Mouse (Mus musculus): ENCODE measurements around the gene Ctbs. TPM values are rescaled to one million over a fixed set of nuclear protein-coding genes. Genes with fewer than 3 reads are reported as not detected.

Ctbs gene
- total RNA-seq (2021): 1 to 10 TPM; 9.0 to 9.1 TPM
- long read RNA-seq, experiment 1, partial matches to known transcripts: 0 of 1 reads
- long read RNA-seq, experiment 1, other reads (novel, unspliced or antisense): 1 of 1 reads
- long read RNA-seq, experiment 2, partial matches to known transcripts: 0 of 3 reads
- long read RNA-seq, experiment 2, other reads (novel, unspliced or antisense): 3 of 3 reads

DNA sequence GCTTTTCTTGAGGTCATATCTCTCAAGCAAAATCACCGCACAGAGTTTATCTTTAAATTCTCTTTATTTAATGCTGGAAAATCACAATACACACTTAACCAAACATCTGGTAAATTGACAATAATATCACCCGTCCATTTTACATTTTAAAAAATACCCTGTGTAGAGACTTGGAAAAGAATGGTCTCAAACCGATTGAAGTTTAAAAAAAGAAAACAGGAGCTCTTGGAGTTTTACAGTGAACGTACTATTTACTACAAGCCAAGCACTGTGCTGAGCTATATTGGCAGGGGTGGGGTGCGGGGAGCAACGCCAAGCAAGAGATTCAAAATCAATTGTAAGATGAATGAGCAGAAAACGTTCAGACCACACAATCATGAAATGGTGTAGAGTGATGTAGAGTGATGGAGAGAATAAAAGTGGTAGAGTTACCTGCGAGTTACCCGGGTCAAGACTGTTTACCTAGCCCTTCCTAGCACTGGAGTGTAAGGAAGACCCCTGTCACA lies at the start of gene Ctbs:
TSS of gene Ctbs (plus strand) at position 51 of the 506 bp plus-strand sequence.
- no peak for DNase-seq (ENCODE audit: low spot score in 2 of 2)
- H3K4me3 ChIP-seq: peak within 1 kb of the TSS; percentile 85
- TF ChIP-seq CTCF (conservative IDR thresholded peaks at IDR 0.05): no peak
- H3K27ac ChIP-seq: peak within 1 kb of the TSS; percentile 87

GRCm38 (mm10) chr3:146403770-146404169 lies 45.8 kb upstream of the Ctbs start:
- Histone ChIP-seq H3K4me3 (peak overlapping the region; percentile 96), H3K27ac (peak overlapping the region; percentile 100)
- TF ChIP-seq CTCF (conservative IDR thresholded peaks at IDR 0.05): no peak
- DNase-seq (ENCODE audit: low spot score in 2 of 2): no peak

DNA sequence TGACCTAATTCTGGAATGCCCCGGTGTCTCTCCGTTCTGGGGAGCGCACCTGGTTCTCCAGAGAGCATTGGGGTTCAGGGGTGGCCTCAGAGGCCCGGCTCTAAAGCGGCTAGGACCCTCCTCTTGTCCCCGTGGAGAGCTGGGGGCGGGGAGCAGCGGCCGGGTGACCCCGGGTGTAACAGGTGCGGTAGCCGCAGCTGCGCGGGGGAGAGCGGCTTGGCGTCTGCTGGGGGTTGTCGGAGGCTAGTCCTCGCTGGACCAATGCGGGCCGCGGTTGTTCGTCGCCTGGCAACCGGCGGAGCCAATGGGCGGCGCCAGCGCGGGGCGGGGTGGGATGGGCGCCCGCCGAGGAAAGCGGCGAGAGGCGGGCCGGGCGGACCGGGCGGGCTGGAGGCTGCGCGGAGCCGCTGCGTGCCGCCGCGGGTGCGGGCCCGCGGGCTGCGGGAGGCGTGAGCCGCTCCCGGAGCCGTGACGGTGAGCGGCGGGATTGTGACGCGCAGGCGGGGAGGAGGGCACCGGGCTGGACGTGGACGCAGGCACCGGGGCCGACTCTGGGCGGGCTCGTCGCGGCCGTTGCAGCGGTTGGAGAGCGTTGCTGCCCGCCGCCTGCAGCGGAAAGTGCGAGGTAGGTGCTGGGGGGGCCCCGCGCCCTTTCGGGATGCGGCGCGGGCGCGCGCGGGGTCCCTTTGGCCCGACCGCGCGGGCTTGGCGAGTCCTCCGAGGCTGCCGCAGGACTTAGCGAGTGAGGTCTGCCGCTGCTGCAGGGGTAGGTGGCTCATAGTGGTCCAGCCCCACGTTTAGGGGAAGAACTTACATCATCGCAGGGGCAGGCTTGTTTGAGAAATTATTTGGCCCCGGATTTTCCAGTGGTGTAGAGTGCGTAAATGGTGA lies 45.0 kb upstream of the Ctbs start, which contains the start of gene Ssx2ip:
TSS of gene Ssx2ip (plus strand) at position 332 of the 891 bp plus-strand sequence.
- DNase-seq (ENCODE audit: low spot score in 2 of 2): peak; percentile 96 to 99
- peak within 1 kb of the TSS; percentile 96 for H3K4me3 ChIP-seq
- no peak for TF ChIP-seq CTCF (conservative IDR thresholded peaks at IDR 0.05)
- peak within 1 kb of the TSS; percentile 100 for H3K27ac ChIP-seq

DNA sequence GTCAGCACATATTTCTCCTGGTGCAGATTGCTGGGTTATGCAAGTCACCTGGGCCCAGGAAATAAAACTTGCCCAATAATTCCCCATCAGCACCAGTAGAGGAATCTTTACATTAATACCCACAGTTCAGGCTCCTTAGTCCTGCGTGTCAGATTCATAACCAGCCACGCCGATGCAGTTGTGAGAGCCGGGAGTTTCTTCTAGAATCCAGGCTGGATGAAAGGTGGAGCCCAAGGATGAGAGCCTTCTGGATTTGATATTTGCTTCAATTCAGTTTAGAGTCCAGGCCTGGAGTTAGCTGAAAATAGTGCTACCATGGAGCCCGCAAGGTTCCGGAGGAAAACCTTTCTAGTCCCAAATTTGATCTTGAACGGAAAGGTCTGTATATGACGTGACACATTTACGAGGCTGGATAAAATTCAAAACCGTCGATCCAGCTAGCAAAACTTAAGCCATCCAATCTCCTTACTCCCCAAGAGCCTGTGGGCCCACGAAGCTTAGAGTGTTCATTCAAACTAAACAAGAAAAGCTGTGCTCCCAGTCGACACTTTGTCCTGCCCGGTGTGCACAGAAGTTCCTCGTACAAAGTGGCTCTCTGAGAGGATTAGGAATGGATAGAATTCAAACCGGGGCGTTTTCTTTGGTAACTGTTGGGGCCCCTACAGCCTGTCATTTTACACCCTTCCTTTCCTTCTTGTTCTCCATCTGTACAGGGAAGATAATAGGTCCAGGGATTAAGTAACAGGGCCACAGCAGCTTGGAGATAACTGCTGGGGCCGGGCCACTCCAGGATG lies 44.2 kb upstream of the Ctbs start:
- Histone ChIP-seq H3K4me3 (peak overlapping the region; percentile 96), H3K27ac (peak overlapping the region; percentile 100)
- no peak for DNase-seq (ENCODE audit: low spot score in 2 of 2)
- TF ChIP-seq CTCF (conservative IDR thresholded peaks at IDR 0.05): no peak

GRCm38 (mm10) chr3:146406007-146406341 lies 43.6 kb upstream of the Ctbs start:
- no peak for TF ChIP-seq CTCF (conservative IDR thresholded peaks at IDR 0.05)
- peak overlapping the region; percentile 100; the same call in 1 of the 2 replicates for H3K27ac ChIP-seq
- H3K4me3 ChIP-seq: peak overlapping the region; percentile 96
- DNase-seq (ENCODE audit: low spot score in 2 of 2): no peak

DNA sequence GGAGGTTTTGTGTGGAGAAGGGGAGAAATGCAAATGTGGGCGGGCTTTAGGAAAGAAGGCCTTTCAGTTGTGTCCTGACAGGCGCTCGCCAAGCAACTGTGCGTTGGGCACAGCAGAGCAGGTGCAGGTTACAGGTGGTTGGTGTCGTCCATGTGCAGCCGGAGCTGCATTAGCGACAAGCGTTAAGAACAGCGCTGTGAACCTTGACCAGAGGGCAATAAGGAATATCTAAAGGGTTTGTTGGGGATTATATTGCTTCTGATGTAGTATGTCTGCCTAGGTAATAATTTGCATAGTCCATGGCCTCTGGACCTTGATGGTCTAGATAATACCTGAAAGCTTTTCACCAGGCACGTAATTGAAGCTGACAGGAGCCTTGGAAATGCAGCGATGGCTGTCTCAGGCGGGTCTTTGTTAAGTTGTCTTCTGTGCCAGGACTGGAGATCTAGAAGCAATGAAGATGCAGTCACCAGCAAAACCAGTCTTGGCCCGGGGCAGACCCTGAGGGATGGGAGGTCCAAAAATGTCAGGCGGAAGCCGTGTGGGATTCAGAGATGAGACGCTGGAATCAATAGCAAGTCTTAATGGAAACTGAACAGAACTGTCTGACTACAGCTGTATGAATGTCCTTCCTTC lies 42.4 kb upstream of the Ctbs start:
- no peak for DNase-seq (ENCODE audit: low spot score in 2 of 2)
- no peak for TF ChIP-seq CTCF (conservative IDR thresholded peaks at IDR 0.05)
- peak overlapping the region; percentile 32 for H3K27ac ChIP-seq
- H3K4me3 ChIP-seq: peak overlapping the region; percentile 96

DNA sequence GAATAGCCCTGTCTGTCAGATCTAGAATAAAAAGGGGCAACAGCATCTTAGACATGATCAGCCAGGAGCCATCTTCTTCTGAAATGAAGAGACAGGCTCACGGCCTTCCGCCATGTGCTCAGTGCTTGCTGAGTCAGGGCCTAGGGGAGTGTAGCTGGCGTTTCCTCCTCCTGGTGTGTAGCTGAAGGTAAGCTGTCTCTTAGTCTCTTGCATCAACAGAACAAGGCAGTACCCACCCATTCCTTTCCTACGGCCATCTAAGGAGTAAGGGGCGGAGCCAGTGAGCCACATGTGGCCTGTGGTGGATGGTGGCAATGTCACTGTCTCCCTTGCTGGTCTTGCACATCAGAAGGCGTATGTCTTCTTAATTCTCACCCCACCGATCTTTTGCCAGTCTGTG lies 39.5 kb upstream of the Ctbs start:
- Histone ChIP-seq H3K27ac (peak overlapping the region; percentile 88; the same call in 1 of the 2 replicates), H3K4me3 (no peak overlapping the region)
- DNase-seq (ENCODE audit: low spot score in 2 of 2): no peak
- no peak for TF ChIP-seq CTCF (conservative IDR thresholded peaks at IDR 0.05)

DNA sequence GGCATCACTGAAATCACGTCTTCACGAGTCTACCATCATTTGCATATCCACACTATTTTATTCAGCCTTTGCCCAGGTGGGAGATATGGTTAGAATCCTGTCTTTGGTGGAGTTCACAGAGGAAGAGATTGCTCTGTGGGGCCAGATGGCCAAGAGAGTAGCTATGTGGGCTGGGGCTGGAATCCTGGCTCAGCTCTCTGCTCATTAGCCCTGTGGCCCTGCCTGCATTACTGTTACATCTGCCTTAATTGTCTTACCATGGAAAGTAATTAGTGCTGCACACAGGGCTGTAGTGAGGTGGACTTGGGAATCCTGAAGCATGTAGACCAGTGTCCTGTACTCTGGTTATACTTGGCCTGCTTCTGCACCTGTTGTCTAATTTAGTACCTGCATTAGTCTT lies 37.6 kb upstream of the Ctbs start:
- no peak for DNase-seq (ENCODE audit: low spot score in 2 of 2)
- peak overlapping the region; percentile 88 for H3K27ac ChIP-seq
- no peak for TF ChIP-seq CTCF (conservative IDR thresholded peaks at IDR 0.05)

DNA sequence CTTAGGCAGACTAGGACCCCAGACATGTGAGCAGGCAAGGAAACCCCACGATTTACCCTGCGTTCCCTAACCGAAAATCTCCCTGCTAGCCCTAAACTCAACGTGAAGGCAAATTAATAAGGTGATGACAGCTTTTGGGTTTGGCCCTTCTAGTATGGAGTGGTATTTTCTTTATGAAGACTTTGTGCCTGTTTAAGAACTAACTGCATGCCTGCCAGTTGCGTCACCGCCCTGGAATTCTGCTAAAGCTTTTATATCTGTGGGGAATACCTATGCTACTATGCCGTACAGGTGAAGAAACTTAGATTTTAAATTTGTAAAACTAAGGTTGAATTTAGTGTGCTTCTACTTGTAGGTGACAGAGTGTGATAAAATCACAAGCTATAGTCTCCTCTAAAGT lies 37.1 kb upstream of the Ctbs start:
- Histone ChIP-seq H3K4me3 (no peak overlapping the region; the same call in 1 of the 2 replicates), H3K27ac (peak overlapping the region; percentile 88)
- no peak for TF ChIP-seq CTCF (conservative IDR thresholded peaks at IDR 0.05)

More for the DNA sequence above, 37.6 kb upstream of the Ctbs start:
- no peak overlapping the region for H3K4me3 ChIP-seq

DNA sequence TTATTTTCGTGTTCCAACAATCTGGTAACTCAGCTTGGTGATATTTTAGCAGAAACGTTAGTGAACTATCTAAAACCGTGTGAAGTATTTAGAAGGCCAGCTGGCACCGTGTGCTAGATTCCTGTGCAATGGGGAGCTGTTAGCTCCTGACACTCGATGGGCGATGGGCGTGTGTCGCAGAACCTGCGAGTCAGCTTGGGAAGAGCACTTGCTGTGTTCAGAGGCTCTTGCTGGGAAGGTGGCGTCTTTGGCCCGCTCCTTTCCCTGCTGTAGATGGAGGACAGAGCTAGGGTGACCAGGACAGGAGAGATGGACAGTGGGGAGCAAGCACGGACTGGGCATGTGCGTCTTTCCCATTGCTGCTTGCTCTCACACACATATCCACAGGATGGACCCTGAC lies 36.6 kb upstream of the Ctbs start:
- peak overlapping the region; percentile 88 for H3K27ac ChIP-seq
- TF ChIP-seq CTCF (conservative IDR thresholded peaks at IDR 0.05): no peak
- DNase-seq (ENCODE audit: low spot score in 2 of 2): peak in 1 of 2 experiments; percentile 35

More for the DNA sequence above, 37.1 kb upstream of the Ctbs start:
- no peak for DNase-seq (ENCODE audit: low spot score in 2 of 2)

GRCm38 (mm10) chr3:146413992-146414391 lies 35.6 kb upstream of the Ctbs start:
- H3K27ac ChIP-seq: peak overlapping the region; percentile 88
- no peak for DNase-seq (ENCODE audit: low spot score in 2 of 2)
- TF ChIP-seq CTCF (conservative IDR thresholded peaks at IDR 0.05): no peak
- no peak overlapping the region for H3K4me3 ChIP-seq

More for the DNA sequence above, 36.6 kb upstream of the Ctbs start:
- H3K4me3 ChIP-seq: peak overlapping the region; percentile 27; the same call in 1 of the 2 replicates

DNA sequence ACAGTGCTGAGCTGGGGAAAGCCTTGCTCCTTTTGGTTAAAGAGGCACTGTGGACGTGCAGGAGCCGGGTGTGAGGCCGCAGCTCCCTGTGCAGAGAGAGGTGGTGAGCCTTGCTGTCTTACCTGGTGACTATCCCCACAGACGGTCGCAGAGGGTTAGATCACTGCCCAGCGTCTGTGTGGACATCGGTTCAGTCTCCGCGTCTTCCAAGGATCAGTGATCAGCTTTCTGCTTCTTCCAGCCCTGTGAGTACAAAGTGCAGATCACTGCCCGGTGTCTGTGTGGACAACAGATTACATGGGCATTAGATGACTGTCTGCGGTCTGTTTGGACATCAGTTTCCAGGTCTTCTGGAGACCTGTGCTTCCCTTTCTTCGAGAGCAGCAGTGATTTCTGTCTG lies 35.0 kb upstream of the Ctbs start:
- no peak for DNase-seq (ENCODE audit: low spot score in 2 of 2)
- Histone ChIP-seq H3K27ac (peak overlapping the region; percentile 88), H3K4me3 (no peak overlapping the region)
- TF ChIP-seq CTCF (conservative IDR thresholded peaks at IDR 0.05): no peak

Measured in layer of hippocampus, adult 2 months (tissue).